Mouse (Mus musculus): Measurements from ENCODE around the gene Tdo2.

Tdo2 gene

GRCm38 (mm10) chr3:81976102-81976501, at the start of gene Tdo2:
Gene Tdo2, minus strand, starts transcription at chr3:81976202.
- no peak for DNase-seq (ENCODE audit: low spot score in 2 of 2)

GRCm38 (mm10) chr3:82023065-82023464, 47.1 kb upstream of the Tdo2 start:
- no peak for DNase-seq (ENCODE audit: low spot score in 2 of 2)

GRCm38 (mm10) chr3:82022421-82022920, 46.5 kb upstream of the Tdo2 start:
- DNase-seq (ENCODE audit: low spot score in 2 of 2), result no peak

GRCm38 (mm10) chr3:82014148-82014703, 38.2 kb upstream of the Tdo2 start:
- no peak for DNase-seq (ENCODE audit: low spot score in 2 of 2)

- DNase-seq (ENCODE audit: low spot score in 2 of 2), result no peak
Observed at GRCm38 (mm10) chr3:82007002-82007401, 31.0 kb upstream of the Tdo2 start.

- peak in 1 of 2 experiments; percentile 5 for DNase-seq (ENCODE audit: low spot score in 2 of 2)
Observed at GRCm38 (mm10) chr3:81995988-81996387, 20.0 kb upstream of the Tdo2 start.

- DNase-seq (ENCODE audit: low spot score in 2 of 2), result no peak
Observed at GRCm38 (mm10) chr3:81995371-81995770, 19.4 kb upstream of the Tdo2 start.

- no peak for DNase-seq (ENCODE audit: low spot score in 2 of 2)
Observed at GRCm38 (mm10) chr3:81990531-81990930, 14.5 kb upstream of the Tdo2 start.

- DNase-seq (ENCODE audit: low spot score in 2 of 2), result no peak
Observed at GRCm38 (mm10) chr3:81989692-81990141, 13.7 kb upstream of the Tdo2 start.

GRCm38 (mm10) chr3:81987628-81988027, 11.6 kb upstream of the Tdo2 start:
- no peak for DNase-seq (ENCODE audit: low spot score in 2 of 2)

GRCm38 (mm10) chr3:81986103-81986502, 10.1 kb upstream of the Tdo2 start:
- no peak for DNase-seq (ENCODE audit: low spot score in 2 of 2)

GRCm38 (mm10) chr3:81985100-81985499, 9.1 kb upstream of the Tdo2 start:
- no peak for DNase-seq (ENCODE audit: low spot score in 2 of 2)

- DNase-seq (ENCODE audit: low spot score in 2 of 2), result peak; percentile 8 to 46
Observed at GRCm38 (mm10) chr3:81983120-81983895, 7.3 kb upstream of the Tdo2 start.

GRCm38 (mm10) chr3:81981990-81982389, 6.0 kb upstream of the Tdo2 start, which contains the start of gene Asic5:
Gene Asic5, plus strand, starts transcription at chr3:81982290.
- no peak for DNase-seq (ENCODE audit: low spot score in 2 of 2)

GRCm38 (mm10) chr3:81981576-81981975, 5.6 kb upstream of the Tdo2 start:
- DNase-seq (ENCODE audit: low spot score in 2 of 2), result no peak

- DNase-seq (ENCODE audit: low spot score in 2 of 2), result no peak
Observed at GRCm38 (mm10) chr3:81975607-81976006, 395 bp downstream of the Tdo2 start.

- no peak for DNase-seq (ENCODE audit: low spot score in 2 of 2)
Observed at GRCm38 (mm10) chr3:81964596-81964995, 11.4 kb downstream of the Tdo2 start.

- DNase-seq (ENCODE audit: low spot score in 2 of 2), result no peak
Observed at GRCm38 (mm10) chr3:81963768-81964167, 12.2 kb downstream of the Tdo2 start.

- no peak for DNase-seq (ENCODE audit: low spot score in 2 of 2)
Observed at GRCm38 (mm10) chr3:81961336-81961735, 14.7 kb downstream of the Tdo2 start.

- DNase-seq (ENCODE audit: low spot score in 2 of 2), result no peak
Observed at GRCm38 (mm10) chr3:81957484-81957883, 18.5 kb downstream of the Tdo2 start.

GRCm38 (mm10) chr3:81951785-81952184, 24.2 kb downstream of the Tdo2 start:
- no peak for DNase-seq (ENCODE audit: low spot score in 2 of 2)

- no peak for DNase-seq (ENCODE audit: low spot score in 2 of 2)
Observed at GRCm38 (mm10) chr3:81949048-81949447, 27.0 kb downstream of the Tdo2 start.

GRCm38 (mm10) chr3:81944851-81945393, 31.1 kb downstream of the Tdo2 start:
- DNase-seq (ENCODE audit: low spot score in 2 of 2), result no peak
